Mouse (Mus musculus) heart, postnatal 0 days (tissue): ENCODE results near the gene Secisbp2.

Experiments used
- CTCF ChIP-seq: IDR thresholded peaks from 2 replicates; pipeline ENCODE4 v1.5.1; 2016; ENCODE audit warnings: antibody characterized with exemption, control low read depth, low read depth
- EP300 ChIP-seq: IDR thresholded peaks from 2 replicates; pipeline ENCODE4 v1.6.1; 2016; ENCODE audit warnings: antibody characterized with exemption, low read depth

DNA sequence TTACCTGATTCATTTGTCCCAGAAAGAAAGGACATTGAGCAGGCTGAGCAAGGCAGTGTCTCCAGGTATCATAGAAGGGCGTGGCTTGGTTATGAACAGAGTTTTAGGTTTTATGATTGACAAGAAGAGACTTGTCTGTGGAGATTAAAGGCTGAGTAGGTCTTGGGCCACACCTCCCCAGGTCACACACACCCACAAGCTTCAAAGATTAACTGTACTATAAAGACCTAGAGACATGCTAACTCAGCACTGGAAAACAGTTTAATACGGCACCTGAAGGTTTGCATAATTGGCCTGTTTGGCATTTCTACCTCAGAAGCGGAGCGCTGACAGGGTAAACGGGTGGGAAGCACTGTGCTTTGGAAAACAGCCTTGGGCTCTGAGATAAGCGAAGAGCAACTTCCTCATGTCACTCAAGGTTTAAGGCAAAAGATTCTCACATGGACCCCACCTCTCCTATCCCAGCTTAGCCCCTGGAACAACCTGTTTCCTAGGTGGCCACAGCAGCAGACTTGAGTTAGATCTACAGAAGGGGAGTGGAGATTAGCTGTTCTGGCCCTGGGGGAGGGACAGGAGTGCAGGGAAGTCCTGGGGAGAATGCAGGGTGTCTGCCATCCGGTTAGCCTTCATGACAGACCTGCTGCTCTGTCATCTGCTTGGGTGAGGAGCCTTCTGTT lies 33.9 kb downstream of the Secisbp2 start:
- no peak for TF ChIP-seq CTCF
- TF ChIP-seq EP300: no peak
